Mouse (Mus musculus) gastrocnemius, adult 18-20 months (tissue): Measurements from ENCODE around the gene Fnip2. TPM values are rescaled to one million over a fixed set of nuclear protein-coding genes. Genes with fewer than 3 reads are reported as not detected.
"Not testable (repeated sequence)": the region's sequence is repeated elsewhere in the genome, so short reads cannot be mapped to it uniquely, and the experiment has no call there.

Experiments
- DNase-seq: peaks from one replicate; pipeline ENCODE4 v3.0.0; 2021; ENCODE audit warnings: low spot score
- long read RNA-seq, 2 experiments: library from polyadenylated mRNA; stranded (forward); transcript quantifications; one replicate each; pipeline ENCODE4 v2.0.0; 2021
- total RNA-seq, 2 experiments: library from RNA; stranded (reverse); gene quantifications; 2 replicates each; pipeline ENCODE4 v1.2.3; 2021

Gene Fnip2
- total RNA-seq: 1 to 10 TPM; 3.4 to 4.6 TPM
- long read RNA-seq, experiment 1, partial matches to known transcripts: 1 of 1 reads
- long read RNA-seq, experiment 1, other reads (novel, unspliced or antisense): 0 of 1 reads
- long read RNA-seq, experiment 2: 0 reads

DNA sequence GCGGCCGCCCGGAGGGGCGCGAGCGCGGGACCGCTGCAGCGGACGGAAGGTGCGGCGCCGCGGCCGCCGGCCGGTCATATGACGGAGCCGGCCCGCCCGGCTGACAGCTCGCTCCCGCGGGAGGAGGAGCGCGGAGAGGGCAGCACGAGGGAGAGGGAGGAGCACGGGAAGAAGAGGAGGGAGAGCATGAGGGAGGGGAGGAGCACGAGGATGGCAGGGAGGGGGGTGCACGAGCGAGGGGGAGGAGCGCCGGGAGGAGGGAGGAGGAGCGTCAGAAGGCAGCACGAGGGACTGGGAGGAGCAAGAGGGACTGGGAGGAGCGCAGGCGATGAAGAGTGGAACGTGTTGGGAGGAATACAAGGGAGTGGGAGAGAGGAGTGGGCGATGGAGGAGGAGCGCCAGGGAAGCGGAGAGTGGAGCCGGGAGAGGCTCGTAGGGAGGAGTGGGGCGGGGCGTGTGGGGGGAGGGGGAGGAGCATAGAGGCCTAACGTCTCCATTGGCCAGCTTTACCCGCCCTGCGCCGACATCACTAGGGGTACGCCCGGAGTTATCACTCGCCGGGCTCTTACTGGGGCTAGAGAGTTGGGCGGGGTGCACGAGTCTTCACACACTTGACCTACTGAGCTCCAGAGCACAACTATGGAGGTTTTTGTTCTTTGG, at the start of gene Fnip2:
Gene Fnip2, minus strand, starts transcription at position 94 of the 660 bp plus-strand sequence.
- DNase-seq: peak; percentile 92

DNA sequence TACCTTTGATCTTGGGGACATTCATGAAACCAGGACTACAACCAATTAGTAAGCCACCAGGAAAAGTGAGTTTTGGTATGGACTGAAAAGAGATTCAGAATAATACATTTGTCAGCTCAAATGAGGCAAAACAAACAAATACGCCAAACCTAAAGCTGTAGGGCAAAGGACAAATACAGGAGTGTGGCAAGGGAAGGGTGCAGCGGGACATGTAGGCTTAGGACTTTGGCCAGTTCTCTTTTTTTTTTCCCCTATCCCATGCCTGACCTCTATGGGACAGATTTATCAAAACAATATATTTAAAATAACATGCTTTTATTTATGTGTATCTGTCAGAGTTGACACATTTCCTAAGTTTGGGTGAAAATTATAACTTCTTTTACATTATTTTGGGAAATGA, 42.3 kb upstream of the Fnip2 start:
- DNase-seq: no peak

GRCm38 (mm10) chr3:79595468-79595867, 27.9 kb upstream of the Fnip2 start:
- DNase-seq: no peak

DNA sequence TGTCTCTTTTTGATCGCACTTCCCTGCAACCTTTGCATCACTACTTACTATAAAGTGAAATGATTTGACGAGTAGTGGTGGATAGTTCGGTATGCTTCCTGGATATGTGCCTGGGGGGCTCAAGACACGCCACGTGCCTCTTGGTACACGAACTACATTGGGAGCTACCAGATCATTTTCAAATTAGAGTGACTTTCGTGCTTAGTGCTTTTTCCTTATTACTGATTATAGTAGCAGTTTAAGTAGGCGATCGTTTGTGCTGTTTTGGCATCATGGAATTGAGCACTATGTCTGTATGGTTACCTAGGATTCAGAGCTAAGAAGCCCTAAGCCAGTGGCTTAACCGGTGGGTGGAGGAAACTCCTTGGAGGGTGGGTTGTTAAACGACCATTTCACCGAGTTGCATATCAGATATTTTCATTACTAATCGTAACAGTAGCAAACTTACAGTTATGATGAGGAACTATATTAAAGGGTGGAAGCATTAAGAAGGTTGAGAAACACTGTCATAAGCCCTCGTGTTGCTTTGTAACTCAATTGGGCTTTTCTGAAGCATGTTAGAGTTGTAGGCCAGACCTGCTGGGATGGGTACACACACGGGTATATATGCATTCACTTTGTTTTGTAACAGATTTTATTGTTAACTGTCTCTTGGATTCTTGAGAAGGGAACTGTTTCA, 24.3 kb upstream of the Fnip2 start:
- DNase-seq: no peak

- DNase-seq: peak; percentile 79
These were observed 23.5 kb upstream of the Fnip2 start, which contains the start of gene Ppid for GRCm38 (mm10) chr3:79590863-79591792. Ppid (plus strand) TSS chr3:79591342.

DNA sequence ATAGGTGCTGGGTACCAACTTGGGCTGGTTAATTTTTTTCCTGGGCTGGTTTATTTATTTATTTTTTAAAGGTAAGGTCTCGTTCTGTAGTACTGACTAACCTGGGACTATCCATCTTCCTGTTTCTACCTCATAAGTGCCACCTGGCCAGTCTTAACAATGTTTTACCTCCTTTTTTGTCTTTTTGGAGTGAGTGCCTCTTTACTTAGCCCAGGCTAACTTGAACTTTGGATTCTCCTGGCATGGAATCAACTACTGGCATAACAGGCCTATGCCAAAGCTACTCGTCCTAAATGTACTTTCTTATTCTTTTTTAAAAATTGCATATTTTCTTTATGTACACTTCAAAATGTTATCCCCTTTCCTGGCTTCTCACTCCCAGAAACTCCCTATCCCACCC, 22.1 kb upstream of the Fnip2 start:
- no peak for DNase-seq

DNA sequence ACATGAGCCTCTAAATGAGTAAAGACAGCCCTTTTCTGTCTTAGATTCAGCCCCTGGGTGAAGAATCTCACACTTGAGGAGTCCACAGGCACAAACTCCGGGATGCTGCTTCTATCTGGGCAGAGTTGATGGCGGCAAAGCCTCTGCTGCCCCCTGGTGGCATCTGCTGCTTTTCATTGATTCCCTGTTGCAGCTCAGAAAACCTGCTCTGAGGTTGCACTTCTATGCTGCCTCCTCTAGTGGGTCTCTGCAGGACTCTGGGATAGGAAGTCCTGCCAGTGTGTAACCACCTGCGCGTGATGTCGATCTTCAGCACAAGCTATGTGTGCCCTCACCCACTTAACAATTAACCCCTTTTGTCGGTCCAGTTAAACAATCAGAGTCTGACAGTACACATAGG, 19.2 kb upstream of the Fnip2 start:
- peak; percentile 85 for DNase-seq

- DNase-seq: no peak
These were observed 12.4 kb upstream of the Fnip2 start for GRCm38 (mm10) chr3:79579891-79580575.

- DNase-seq: no peak
These were observed 10.6 kb upstream of the Fnip2 start for GRCm38 (mm10) chr3:79578164-79578563.

- DNase-seq: no peak
These were observed 10.0 kb upstream of the Fnip2 start for GRCm38 (mm10) chr3:79577606-79578005.

DNA sequence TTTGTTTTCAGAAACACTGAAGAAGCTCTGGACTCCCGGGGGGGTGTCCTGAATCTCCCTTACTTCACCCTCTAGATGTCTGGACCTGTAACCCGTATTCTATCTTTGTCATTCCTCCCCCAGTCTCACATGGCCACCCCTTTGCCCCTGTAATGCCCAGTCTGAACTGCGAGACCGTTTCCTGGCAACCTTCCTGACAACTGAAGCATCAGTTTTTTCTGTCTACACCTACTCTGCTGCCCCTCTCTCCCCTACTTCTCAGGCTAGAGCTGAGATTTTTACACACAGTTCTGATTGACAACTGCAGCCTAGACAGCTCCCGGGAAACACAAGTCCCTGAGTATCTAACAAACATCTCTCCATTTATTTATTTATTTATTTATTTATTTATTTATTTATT, 9.3 kb upstream of the Fnip2 start:
- no peak for DNase-seq

DNA sequence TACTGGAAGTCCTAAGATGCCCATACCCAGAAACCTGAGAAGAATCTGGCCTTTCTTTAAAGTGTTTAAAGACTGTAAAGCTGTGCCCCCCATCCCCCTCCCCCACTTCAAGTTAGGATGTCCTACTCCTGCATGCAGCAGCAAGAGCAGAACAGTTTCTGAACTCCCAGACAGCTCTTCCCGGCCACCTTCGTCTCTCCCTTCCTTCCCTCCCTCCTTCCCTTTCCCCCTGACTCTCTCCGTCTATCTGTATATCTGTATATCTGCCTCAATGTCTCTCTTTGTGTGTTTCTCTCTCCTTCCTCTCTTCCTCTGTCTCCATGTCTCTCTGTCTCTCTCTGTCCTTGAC, 8.8 kb upstream of the Fnip2 start:
- no peak for DNase-seq

DNA sequence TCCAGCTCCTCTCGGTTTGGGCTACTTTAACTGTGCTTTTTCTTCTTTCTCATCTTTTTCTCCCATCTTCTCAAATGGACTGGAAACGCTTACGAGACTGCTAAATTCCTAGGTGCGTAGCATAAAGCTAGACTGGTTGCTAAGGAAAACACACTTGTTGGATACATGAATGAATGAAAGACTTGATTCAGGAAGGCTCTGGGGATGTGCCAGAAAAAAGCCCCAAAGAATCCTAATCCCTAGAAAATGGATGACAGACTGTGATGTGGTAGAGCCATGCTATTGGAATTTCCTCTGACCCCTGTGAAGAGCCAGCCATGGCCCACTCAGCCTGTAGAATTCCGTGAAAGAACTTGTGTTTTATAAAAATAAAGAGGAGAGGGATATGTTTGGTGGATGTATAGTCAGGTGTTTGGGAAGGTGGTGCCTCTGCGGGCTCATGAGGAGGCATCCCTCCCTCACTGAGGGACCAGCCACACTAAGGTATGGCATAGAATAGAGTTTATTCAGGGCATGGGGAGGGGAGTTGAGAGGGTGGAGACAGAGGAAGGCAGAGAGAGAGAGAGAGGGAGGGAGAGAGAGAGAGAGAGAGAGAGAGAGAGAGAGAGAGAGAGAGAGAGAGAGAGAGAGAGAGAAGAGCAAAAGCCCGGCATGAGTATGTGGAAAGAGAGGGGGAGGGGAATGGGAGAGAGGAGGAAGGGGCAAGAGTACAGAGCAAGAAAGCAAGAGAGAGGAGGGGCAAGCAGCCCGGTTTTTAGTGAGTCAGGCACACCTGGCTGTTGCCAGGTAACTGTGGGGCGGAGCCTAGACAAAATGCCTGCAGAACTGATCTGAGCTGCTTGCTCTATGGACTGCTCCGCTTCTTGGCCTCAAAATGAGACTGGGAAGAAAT, 8.2 kb upstream of the Fnip2 start:
- DNase-seq: no peak

GRCm38 (mm10) chr3:79574336-79574735, 6.7 kb upstream of the Fnip2 start:
- no peak for DNase-seq

- DNase-seq: not testable (repeated sequence)
These were observed 5.8 kb upstream of the Fnip2 start for GRCm38 (mm10) chr3:79573376-79573775.

DNA sequence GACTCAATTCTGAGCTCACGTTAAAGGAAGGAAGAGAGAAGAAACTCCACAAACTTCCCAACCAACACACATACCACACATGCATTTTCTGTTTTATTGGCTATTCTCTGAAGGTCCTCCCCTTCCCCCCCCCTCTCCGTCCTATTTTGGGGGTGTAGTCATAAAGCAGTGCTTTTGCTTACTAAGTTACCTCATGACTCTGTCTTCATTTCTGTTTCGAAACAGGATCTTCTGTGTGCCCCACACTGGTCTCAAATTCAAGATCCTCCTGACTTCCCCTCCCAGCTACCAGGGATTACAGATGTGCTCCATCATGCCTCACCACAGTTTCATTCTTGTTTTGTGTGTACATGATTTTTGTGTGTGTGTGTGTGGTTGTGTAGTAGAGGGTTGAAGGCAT, 4.8 kb upstream of the Fnip2 start:
- DNase-seq: no peak

DNA sequence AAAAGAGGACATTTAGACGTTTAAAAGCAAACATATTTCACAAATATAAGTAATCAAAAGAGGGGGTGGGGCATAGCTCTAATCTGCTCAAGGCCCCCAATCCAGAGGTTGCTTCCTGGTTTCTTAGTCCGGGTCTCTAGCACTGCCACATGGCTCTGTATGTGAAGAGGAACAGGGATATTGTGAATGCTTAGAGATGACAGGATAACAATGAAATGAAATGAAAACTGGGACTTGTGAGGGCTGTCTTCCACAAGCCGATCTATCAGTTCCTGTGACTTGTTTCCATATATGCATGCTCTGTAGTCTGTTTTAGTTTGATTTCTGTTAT, 1.7 kb upstream of the Fnip2 start:
- DNase-seq: no peak

- no peak for DNase-seq
These were observed 1.2 kb upstream of the Fnip2 start for GRCm38 (mm10) chr3:79568629-79569350.

- DNase-seq: no peak
These were observed 592 bp downstream of the Fnip2 start for GRCm38 (mm10) chr3:79566716-79567691.
